Mouse (Mus musculus): ENCODE data around the gene Birc6. TPM values are rescaled to one million over a fixed set of nuclear protein-coding genes. Genes with fewer than 3 reads are reported as not detected.

The Birc6 gene
- total RNA-seq, 2 experiments from 2014 or later = 138 to 143 TPM

- no peak for DNase-seq (ENCODE audit: low spot score in 2 of 2)
These were observed 179.6 kb downstream of the Birc6 start for GRCm38 (mm10) chr17:74707637-74708152.

GRCm38 (mm10) chr17:74710731-74711130 lies 182.6 kb downstream of the Birc6 start:
- DNase-seq (ENCODE audit: low spot score in 2 of 2) = no peak

GRCm38 (mm10) chr17:74711627-74712026 lies 183.5 kb downstream of the Birc6 start:
- DNase-seq (ENCODE audit: low spot score in 2 of 2) = no peak

- DNase-seq (ENCODE audit: low spot score in 2 of 2) = no peak
These were observed 187.0 kb downstream of the Birc6 start for GRCm38 (mm10) chr17:74715128-74715527.

- no peak for DNase-seq (ENCODE audit: low spot score in 2 of 2)
These were observed 187.6 kb downstream of the Birc6 start for GRCm38 (mm10) chr17:74715724-74716123.

- no peak for DNase-seq (ENCODE audit: low spot score in 2 of 2)
These were observed 188.5 kb downstream of the Birc6 start for GRCm38 (mm10) chr17:74716643-74717042.

- no peak for DNase-seq (ENCODE audit: low spot score in 2 of 2)
These were observed 189.1 kb downstream of the Birc6 start for GRCm38 (mm10) chr17:74717091-74717617.

- DNase-seq (ENCODE audit: low spot score in 2 of 2) = peak; percentile 96 to 97
These were observed 189.6 kb downstream of the Birc6 start, which contains the start of gene Ttc27 for GRCm38 (mm10) chr17:74717618-74718151. Gene Ttc27, plus strand, starts transcription at chr17:74717732.

- DNase-seq (ENCODE audit: low spot score in 2 of 2) = no peak
These were observed 204.8 kb downstream of the Birc6 start for GRCm38 (mm10) chr17:74732872-74733271.

- no peak for DNase-seq (ENCODE audit: low spot score in 2 of 2)
These were observed 207.3 kb downstream of the Birc6 start for GRCm38 (mm10) chr17:74735392-74735791.

GRCm38 (mm10) chr17:74749659-74750058 lies 221.6 kb downstream of the Birc6 start:
- DNase-seq (ENCODE audit: low spot score in 2 of 2) = no peak

- DNase-seq (ENCODE audit: low spot score in 2 of 2) = no peak
These were observed 222.9 kb downstream of the Birc6 start for GRCm38 (mm10) chr17:74751026-74751425.

Other genes with a start within 250 kb of the Birc6 start
- gene Memo1, start 232.8 kb upstream of the Birc6 start, total RNA-seq (2021) = 10 to 100 TPM; 61.2 to 61.7 TPM
- gene Dpy30, start 204.4 kb upstream of the Birc6 start, total RNA-seq (2021) = 10 to 100 TPM; 66.8 to 72.9 TPM
- gene Spast, start 189.3 kb upstream of the Birc6 start, total RNA-seq (2021) = 10 to 100 TPM; 78.8 to 81.0 TPM
- gene Slc30a6, start 132.7 kb upstream of the Birc6 start, total RNA-seq (2021) = 10 to 100 TPM; 17.3 to 21.1 TPM
- under 1 TPM; 0.11 to 0.14 TPM for gene Nlrc4, start 69.2 kb upstream of the Birc6 start, total RNA-seq (2021)
- 10 to 100 TPM; 74.0 to 86.6 TPM for gene Yipf4, start 38.8 kb upstream of the Birc6 start, total RNA-seq (2021)
- gene Ttc27, start 189.4 kb downstream of the Birc6 start, total RNA-seq (2021) = 10 to 100 TPM; 23.9 to 24.9 TPM

Data from layer of hippocampus, postnatal 10 days (tissue).